In genomic region chr5:113210314-113210713, GRCm38 (mm10) we compare ENCODE assay signal across 9 mouse cellular contexts. TPM values are rescaled to one million over a fixed set of nuclear protein-coding genes. Genes with fewer than 3 reads are reported as not detected.
A peak's percentile ranks its signal among the peaks of the same experiment; 100 is the strongest.
DNase-seq lines count a peak whose midpoint lies in the region; ATAC-seq and TF ChIP-seq lines count a peak whose summit lies in the region.
"Had no signal": no experiment of that assay in that cellular context is flagged by ENCODE, and none has a peak within 500 bp of the region (broad histone marks: within the 10 kb centered on the region; RNA-seq: fewer than 3 reads in every experiment).

No protein-coding gene starts in this region.

- 84% methylated on average over 6 of the region's 6 CpGs for WGBS in hindbrain, embryonic 13.5 days
- 71% methylated on average over 6 of the region's 6 CpGs for WGBS in liver, postnatal 0 days (ENCODE audit: insufficient replicate concordance)

- peak overlapping the region; percentile 48; the same call in 1 of the 2 replicates for H3K4me3 ChIP-seq in gastrocnemius, adult 2 months
- H3K4me3 ChIP-seq in brown adipose tissue, adult 24 weeks (ENCODE audit: insufficient read depth, low read depth, low read length): no peak overlapping the region
- no peak overlapping the region for H3K4me3 ChIP-seq in hindbrain, embryonic 13.5 days
- H3K4me3 ChIP-seq in liver, postnatal 0 days (ENCODE audit: low read depth, low read length): no peak overlapping the region

- peak overlapping the region; percentile 93 for H3K27ac ChIP-seq in gastrocnemius, adult 2 months
- peak overlapping the region; percentile 96 for H3K27ac ChIP-seq in brown adipose tissue, adult 24 weeks (replicated peaks; ENCODE audit: low read depth, low read length)
- peak overlapping the region; percentile 80 for H3K27ac ChIP-seq in hindbrain, embryonic 13.5 days
- peak overlapping the region; percentile 51; the same call in 1 of the 2 replicates for H3K27ac ChIP-seq in liver, postnatal 0 days (ENCODE audit: low read depth)

- H3K4me2 ChIP-seq in hindbrain, embryonic 13.5 days: no peak overlapping the region
- H3K4me2 ChIP-seq in liver, postnatal 0 days (ENCODE audit: low read depth, low read length): no peak overlapping the region

- no peak for TF ChIP-seq EP300 in liver, postnatal 0 days (IDR thresholded peaks at IDR 0.05; ENCODE audit: low read depth)

- peaks cover 59% of the 10 kb centered on the region for H3K4me1 ChIP-seq in brown adipose tissue, adult 24 weeks (ENCODE audit: control insufficient read depth, insufficient read depth, insufficient read length, low read length)
- peaks cover 38% of the 10 kb centered on the region for H3K4me1 ChIP-seq in hindbrain, embryonic 13.5 days (replicated peaks)
- H3K4me1 ChIP-seq in liver, postnatal 0 days (ENCODE audit: insufficient read depth): peaks cover 29% of the 10 kb centered on the region

- no peak overlapping the region for H3K9ac ChIP-seq in hindbrain, embryonic 13.5 days
- H3K9ac ChIP-seq in liver, postnatal 0 days (replicated peaks): no peak overlapping the region

- DNase-seq in gastrocnemius, adult 2 months: no peak
- DNase-seq in gastrocnemius, postnatal 10 days: no peak
- DNase-seq in liver, postnatal 0 days: no peak
- no peak for DNase-seq in left cerebral cortex, adult 9 months (ENCODE audit: low spot score in 2 of 2)
- DNase-seq: B cell, adult 2 months had no signal

- H3K27me3 ChIP-seq in hindbrain, embryonic 13.5 days: no peaks in the 10 kb centered on the region
- H3K27me3 ChIP-seq in liver, postnatal 0 days (ENCODE audit: insufficient read depth, low read length): no peaks in the 10 kb centered on the region

- intact Hi-C loops in gastrocnemius, adult 2 months (cut with DNase I): no loop called here

- ATAC-seq in hindbrain, embryonic 13.5 days (ENCODE audit: low FRiP score): no peak
- 0 out of 2 replicates have a peak, but pooled peaks have one; percentile 6 for ATAC-seq in liver, postnatal 0 days
- ATAC-seq in cerebellum, adult (ENCODE audit: insufficient number of reproducible peaks, low FRiP score, low TSS enrichment): no peak
- no peak for ATAC-seq in erythroblast, adult 5-6 weeks (replicated peaks; ENCODE audit: low FRiP score, poor library complexity, severe bottlenecking)

- no peaks in the 10 kb centered on the region for H3K36me3 ChIP-seq in hindbrain, embryonic 13.5 days
- H3K36me3 ChIP-seq in liver, postnatal 0 days (replicated peaks; ENCODE audit: insufficient read depth, low read length): no peaks in the 10 kb centered on the region

- TF ChIP-seq CTCF in gastrocnemius, adult 2 months (IDR thresholded peaks at IDR 0.05): no peak
- no peak for TF ChIP-seq CTCF in liver, postnatal 0 days (IDR thresholded peaks at IDR 0.05; ENCODE audit: low read depth)

- H3K9me3 ChIP-seq in hindbrain, embryonic 13.5 days: no peaks in the 10 kb centered on the region
- H3K9me3 ChIP-seq in liver, postnatal 0 days (ENCODE audit: low read length): no peaks in the 10 kb centered on the region

RNA-seq across cellular contexts. Expression of gene 2900026A02Rik, which starts 10.7 kb away (rescaled TPM):
- total RNA-seq in gastrocnemius, adult 2 months (2021): 10 to 100 TPM; 19.6 to 24.6 TPM
- 10 to 100 TPM; 36.2 to 42.0 TPM for total RNA-seq in gastrocnemius, postnatal 10 days (2021)
- 3.5 and 5.5 TPM in 2 replicates for polyA plus RNA-seq in brown adipose tissue, adult 24 weeks (2012; ENCODE audit: insufficient read depth, insufficient read length, missing spikeins)
- 2.4 and 2.7 TPM in 2 replicates for polyA plus RNA-seq in hindbrain, embryonic 13.5 days (2015; fragmentation: Nextera tagmentation; extraction: Ambion mirVana)
- polyA plus RNA-seq in liver, postnatal 0 days (2015; fragmentation: Nextera tagmentation; extraction: Ambion mirVana): 2.7 and 3.1 TPM in 2 replicates
- total RNA-seq in erythroblast, adult 5-6 weeks (2015; ENCODE audit: low replicate concordance): 0.42 and 1.2 TPM in 2 replicates
- 0.28 and 0.85 TPM in 2 replicates for total RNA-seq in erythroblast, adult 5-6 weeks (2017; ENCODE audit: low replicate concordance)

RNA-seq across cellular contexts. Expression of gene Tmem211, which starts 16.4 kb away (rescaled TPM):
- not detected for total RNA-seq in gastrocnemius, adult 2 months (2021)
- not detected for total RNA-seq in gastrocnemius, postnatal 10 days (2021)
- polyA plus RNA-seq in brown adipose tissue, adult 24 weeks (2012; ENCODE audit: insufficient read depth, insufficient read length, missing spikeins): not detected in 2 replicates
- polyA plus RNA-seq in hindbrain, embryonic 13.5 days (2015; fragmentation: Nextera tagmentation; extraction: Ambion mirVana): not detected in 2 replicates
- not detected in 2 replicates for polyA plus RNA-seq in liver, postnatal 0 days (2015; fragmentation: Nextera tagmentation; extraction: Ambion mirVana)
- not detected in 2 replicates for total RNA-seq in erythroblast, adult 5-6 weeks (2015; ENCODE audit: low replicate concordance)
- not detected in 2 replicates for total RNA-seq in erythroblast, adult 5-6 weeks (2017; ENCODE audit: low replicate concordance)

Comparison
In these comparisons a context has a peak if more than half of its experiments do, and no peak if none do; other contexts are left out.
1. RNA of gene 2900026A02Rik, which starts 10.7 kb away (total RNA-seq): 36.2 to 42.0 TPM in gastrocnemius, postnatal 10 days and 19.6 to 24.6 TPM in gastrocnemius, adult 2 months; 0.28 to 1.2 TPM in erythroblast, adult 5-6 weeks; every median in the first group is over 4 times any median in the second.
2. Peak in every context shown above with its lines, with median percentiles within 50 percentile points of each other: H3K27ac ChIP-seq.